Mouse (Mus musculus): ENCODE measurements around the gene Rab3gap1.

DNA sequence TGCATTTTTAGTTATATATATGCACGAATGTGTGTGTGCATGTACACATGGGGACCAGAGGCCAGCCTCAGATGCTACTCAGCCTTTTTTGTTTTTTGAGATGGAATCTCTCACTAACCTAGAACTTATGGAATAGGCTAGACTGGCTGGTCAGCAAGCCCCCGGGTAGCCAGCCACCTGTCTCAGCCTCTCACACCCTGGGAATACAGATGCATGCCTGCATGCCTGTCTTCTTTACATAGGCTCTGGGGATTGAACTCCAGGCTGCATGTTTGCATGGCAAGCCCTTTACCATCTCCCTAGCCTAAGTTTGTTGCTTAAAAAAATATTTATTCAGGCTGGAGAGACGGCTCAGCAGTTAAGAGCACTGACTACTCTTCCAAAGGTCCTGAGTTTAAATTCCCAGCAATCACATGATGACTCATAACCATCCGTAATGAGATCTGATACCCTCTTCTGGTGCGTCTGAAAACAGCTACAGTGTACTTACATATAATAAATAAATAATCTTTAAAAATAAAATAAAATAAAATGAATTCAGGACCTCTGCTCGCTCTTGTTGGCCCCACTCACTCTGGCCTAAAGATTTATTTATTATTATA is 8.7 kb upstream of the Rab3gap1 start:
- TF ChIP-seq CTCF (IDR thresholded peaks at IDR 0.05; ENCODE audit: low read depth): no peak
- TF ChIP-seq EP300 (optimal IDR thresholded peaks at IDR 0.05): no peak
